Mouse (Mus musculus) lung, postnatal 0 days (tissue): ENCODE data around the gene Hhex.

ENCODE experiments used
- CTCF ChIP-seq: IDR thresholded peaks from 2 replicates; pipeline ENCODE4 v1.5.1; 2016; ENCODE audit warnings: antibody characterized with exemption, mild to moderate bottlenecking
- EP300 ChIP-seq: IDR thresholded peaks from 2 replicates; pipeline ENCODE4 v1.6.1; 2016; ENCODE audit warnings: antibody characterized with exemption, mild to moderate bottlenecking, control low read depth

GRCm38 (mm10) chr19:37455961-37456360 lies 21.4 kb downstream of the Hhex start:
- TF ChIP-seq CTCF = no peak
- TF ChIP-seq EP300 = no peak
